Mouse (Mus musculus) midbrain, embryonic 11.5 days (tissue): ENCODE measurements around the gene Gm20547. TPM values are rescaled to one million over a fixed set of nuclear protein-coding genes. Genes with fewer than 3 reads are reported as not detected.
A peak's percentile ranks its signal among the peaks of the same experiment; 100 is the strongest.

Experiments used
- microRNA-seq: library from miRNA; unstranded; fragments of <30 nt; microRNA quantifications from one replicate; pipeline ENCODE4, GENCODE M21; 2017
- polyA plus RNA-seq: library from polyadenylated mRNA; unstranded; fragments of >200 nt; fragmentation: Nextera tagmentation; extraction: Ambion mirVana; gene quantifications from 2 replicates; pipeline ENCODE4 v1.2.1, GENCODE M21; 2014

Gm20547 gene
- polyA plus RNA-seq, 1 experiment from 2014 or later: 0.05 TPM

Small RNAs within 50 kb of the gene (microRNA-seq; reads per million reads assigned to microRNA genes)
- gene Mir6970 (0.95 reads per million), gene Mir6971 (2.5 reads per million, percentile 9 among the genes with 10 or more reads in this experiment), gene Mir6972 (not detected)

Other genes starting within 250 kb of the Gm20547 start
- gene Fkbpl, start 237.3 kb downstream of the Gm20547 start, polyA plus RNA-seq: 14.4 and 15.1 TPM in 2 replicates
- gene Atf6b, start 234.9 kb downstream of the Gm20547 start, polyA plus RNA-seq: 68.2 and 77.6 TPM in 2 replicates
- gene Tnxb, start 211.5 kb downstream of the Gm20547 start, polyA plus RNA-seq: 0.03 and 0.05 TPM in 2 replicates
- not detected in 2 replicates for gene C4b, start 138.2 kb downstream of the Gm20547 start, polyA plus RNA-seq
- gene Cyp21a1, start 77.5 kb downstream of the Gm20547 start, polyA plus RNA-seq: not detected in 2 replicates
- 20.2 and 21.5 TPM in 2 replicates for gene Stk19, start 45.1 kb downstream of the Gm20547 start, polyA plus RNA-seq
- gene Dxo, start 45.0 kb downstream of the Gm20547 start, polyA plus RNA-seq: 60.7 and 64.8 TPM in 2 replicates
- gene Skiv2l, start 31.8 kb downstream of the Gm20547 start, polyA plus RNA-seq: 30.7 and 36.2 TPM in 2 replicates
- 117 and 125 TPM in 2 replicates for gene Nelfe, start 31.7 kb downstream of the Gm20547 start, polyA plus RNA-seq
- gene Cfb, start 19.5 kb downstream of the Gm20547 start, polyA plus RNA-seq: 1.6 and 1.9 TPM in 2 replicates
- gene Zbtb12, start 2.6 kb downstream of the Gm20547 start, polyA plus RNA-seq: 2.5 and 2.9 TPM in 2 replicates
- gene C2, start 16.2 kb upstream of the Gm20547 start, polyA plus RNA-seq: 0.83 and 1.5 TPM in 2 replicates
- 56.9 and 60.5 TPM in 2 replicates for gene Ehmt2, start 16.4 kb upstream of the Gm20547 start, polyA plus RNA-seq
- gene Slc44a4, start 32.4 kb upstream of the Gm20547 start, polyA plus RNA-seq: not detected in 2 replicates
- gene Neu1, start 49.2 kb upstream of the Gm20547 start, polyA plus RNA-seq: 11.0 and 12.3 TPM in 2 replicates
- gene Hspa1b, start 77.2 kb upstream of the Gm20547 start, polyA plus RNA-seq: 0.08 and 0.26 TPM in 2 replicates
- not detected in 2 replicates for gene Gm20481, start 87.9 kb upstream of the Gm20547 start, polyA plus RNA-seq
- gene Hspa1a, start 90.1 kb upstream of the Gm20547 start, polyA plus RNA-seq: 0.59 and 1.2 TPM in 2 replicates
- gene Hspa1l, start 90.7 kb upstream of the Gm20547 start, polyA plus RNA-seq: 1.4 and 2.0 TPM in 2 replicates
- 213 and 234 TPM in 2 replicates for gene Lsm2, start 99.8 kb upstream of the Gm20547 start, polyA plus RNA-seq
- 76.1 and 81.2 TPM in 2 replicates for gene Vars, start 118.9 kb upstream of the Gm20547 start, polyA plus RNA-seq
- gene Vwa7, start 134.5 kb upstream of the Gm20547 start, polyA plus RNA-seq: 0.07 TPM in 1 of 2 replicates, not detected in the other
- 5.3 and 7.3 TPM in 2 replicates for gene Sapcd1, start 146.0 kb upstream of the Gm20547 start, polyA plus RNA-seq
- gene Msh5, start 164.7 kb upstream of the Gm20547 start, polyA plus RNA-seq: 5.0 and 5.2 TPM in 2 replicates
- gene Clic1, start 167.9 kb upstream of the Gm20547 start, polyA plus RNA-seq: 73.8 and 83.9 TPM in 2 replicates
- gene Ddah2, start 177.0 kb upstream of the Gm20547 start, polyA plus RNA-seq: 614 and 653 TPM in 2 replicates
- not detected in 2 replicates for gene Ly6g6c, start 183.3 kb upstream of the Gm20547 start, polyA plus RNA-seq
- 0.76 and 0.89 TPM in 2 replicates for gene Mpig6b, start 184.1 kb upstream of the Gm20547 start, polyA plus RNA-seq
- not detected in 2 replicates for gene Ly6g6e, start 194.9 kb upstream of the Gm20547 start, polyA plus RNA-seq
- 0.97 and 1.5 TPM in 2 replicates for gene Ly6g6d, start 196.0 kb upstream of the Gm20547 start, polyA plus RNA-seq
- gene Ly6g6f, start 203.6 kb upstream of the Gm20547 start, polyA plus RNA-seq: 0.28 and 0.74 TPM in 2 replicates
- gene Abhd16a, start 207.2 kb upstream of the Gm20547 start, polyA plus RNA-seq: 40.5 and 45.2 TPM in 2 replicates
- gene Ly6g5c, start 226.2 kb upstream of the Gm20547 start, polyA plus RNA-seq: not detected in 2 replicates
- 0.86 and 1.2 TPM in 2 replicates for gene Ly6g5b, start 233.4 kb upstream of the Gm20547 start, polyA plus RNA-seq
- 24.4 and 26.3 TPM in 2 replicates for gene Gpank1, start 239.4 kb upstream of the Gm20547 start, polyA plus RNA-seq
- 293 and 299 TPM in 2 replicates for gene Csnk2b, start 240.0 kb upstream of the Gm20547 start, polyA plus RNA-seq
- 7.1 and 8.1 TPM in 2 replicates for gene D17H6S53E, start 244.3 kb upstream of the Gm20547 start, polyA plus RNA-seq